Mouse (Mus musculus) limb, embryonic 12.5 days (tissue): ENCODE results near the gene Rab34. TPM values are rescaled to one million over a fixed set of nuclear protein-coding genes. Genes with fewer than 3 reads are reported as not detected.

ENCODE experiments used
- ATAC-seq: fragments of 200-750 bp; cut with Nextera tagmentation; 2 replicates; pipeline ENCODE4 v1.8.0; 2017; ENCODE audit warnings: low read depth, moderate TSS enrichment; ENCODE audit not compliant: insufficient number of reproducible peaks, insufficient read depth, low FRiP score, low TSS enrichment
- H3K27ac ChIP-seq: fragments of 300-500 bp; sonication (generic); 2 replicates; pipeline ENCODE4 v1.5.1; 2016; ENCODE audit warnings: mild to moderate bottlenecking, moderate library complexity
- H3K27me3 ChIP-seq: fragments of 300-500 bp; sonication (generic); 2 replicates; pipeline ENCODE4 v1.6.1; 2016; ENCODE audit warnings: mild to moderate bottlenecking, moderate library complexity
- H3K36me3 ChIP-seq: fragments of 300-500 bp; sonication (generic); 2 replicates; pipeline ENCODE4 v1.6.1; 2016; ENCODE audit warnings: mild to moderate bottlenecking, moderate library complexity
- H3K4me1 ChIP-seq: fragments of 300-500 bp; sonication (generic); replicated peaks from 2 replicates; pipeline ENCODE4 v1.6.1; 2016
- H3K4me2 ChIP-seq: fragments of 300-500 bp; sonication (generic); 2 replicates; pipeline ENCODE4 v1.6.1; 2016; ENCODE audit warnings: mild to moderate bottlenecking, moderate library complexity
- H3K4me3 ChIP-seq: fragments of 300-500 bp; sonication (generic); replicated peaks from 2 replicates; pipeline ENCODE4 v1.5.1; 2016; ENCODE audit warnings: mild to moderate bottlenecking
- H3K9ac ChIP-seq: fragments of 300-500 bp; sonication (generic); replicated peaks from 2 replicates; pipeline ENCODE4 v1.6.1; 2016; ENCODE audit warnings: mild to moderate bottlenecking, moderate library complexity
- H3K9me3 ChIP-seq: fragments of 300-500 bp; sonication (generic); 2 replicates; pipeline ENCODE4 v1.6.1; 2016; ENCODE audit warnings: mild to moderate bottlenecking, moderate library complexity
- WGBS: fragments of 180-500 bp; shearing (Covaris S2); methylation state at CpG from one replicate; pipeline ENCODE4 v1.1.7; 2016; 5-methylcytosine and 5-hydroxymethylcytosine counted together
- polyA plus RNA-seq: library from polyadenylated mRNA; unstranded; fragments of >200 nt; fragmentation: Nextera tagmentation; extraction: Ambion mirVana; gene quantifications from 2 replicates; pipeline ENCODE4 v1.2.1, GENCODE M21; 2016

Rab34 gene
- polyA plus RNA-seq, 1 experiment from 2014 or later: 157 TPM

DNA sequence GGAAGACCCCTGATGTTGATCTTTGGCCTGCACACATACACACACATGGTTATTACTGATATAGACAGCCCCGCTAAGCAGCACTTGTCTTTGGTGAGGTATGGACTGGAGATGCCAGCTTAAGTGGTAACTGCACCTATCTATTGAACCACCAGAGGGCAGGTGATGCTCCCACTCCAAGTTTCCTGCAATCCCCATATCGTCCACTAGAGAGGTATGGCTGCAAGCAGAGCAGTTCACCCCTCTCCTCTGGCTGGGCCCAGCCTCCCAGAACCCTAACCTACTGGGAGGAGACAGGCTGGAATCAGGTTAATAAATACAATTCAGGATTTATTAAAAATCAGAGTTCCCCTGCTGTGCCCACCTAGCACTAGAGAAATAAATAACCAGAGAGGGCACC, 29.1 kb upstream of the Rab34 start:
- H3K9ac ChIP-seq: no peak overlapping the region
- ATAC-seq: no peak
- no peak overlapping the region for H3K4me3 ChIP-seq
- H3K4me1 ChIP-seq: peaks cover 51% of the 10 kb centered on the region
- H3K9me3 ChIP-seq: no peaks in the 10 kb centered on the region
- H3K27me3 ChIP-seq: no peaks in the 10 kb centered on the region
- no peak overlapping the region for H3K27ac ChIP-seq
- no peak overlapping the region for H3K4me2 ChIP-seq
- H3K36me3 ChIP-seq: peaks cover 92% of the 10 kb centered on the region
- 23% methylated on average over 2 of the region's 2 CpGs for WGBS

DNA sequence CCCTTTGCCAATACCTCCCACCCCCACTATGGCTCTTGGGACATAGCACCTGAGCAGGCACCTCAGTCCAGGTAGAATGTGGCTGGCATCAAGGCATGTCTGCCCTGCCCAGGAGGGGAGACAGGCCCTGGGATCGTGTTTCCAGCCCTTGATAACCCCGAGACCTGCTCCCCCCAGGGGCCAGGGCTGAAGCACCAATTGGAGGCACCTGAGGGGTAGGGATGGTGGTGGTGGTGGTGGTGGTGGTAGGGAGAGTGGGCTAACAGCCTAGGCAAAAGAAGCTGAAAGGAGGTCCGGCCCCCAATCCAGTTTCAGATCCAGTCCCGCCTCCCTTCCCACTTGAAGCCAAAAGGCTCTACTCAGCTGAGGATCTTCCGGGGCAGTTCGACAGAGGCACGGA, 28.7 kb upstream of the Rab34 start:
- Histone ChIP-seq H3K4me3 (no peak overlapping the region), H3K36me3 (peaks cover 88% of the 10 kb centered on the region), H3K4me1 (peaks cover 51% of the 10 kb centered on the region), H3K9ac (no peak overlapping the region), H3K27me3 (no peaks in the 10 kb centered on the region), H3K27ac (0 out of 2 replicates have a peak overlapping the region, but pooled peaks have one; percentile 30), H3K4me2 (peak overlapping the region; percentile 19; the same call in 1 of the 2 replicates), H3K9me3 (no peaks in the 10 kb centered on the region)
- ATAC-seq: no peak
- 75% methylated on average over 7 of the region's 7 CpGs for WGBS

DNA sequence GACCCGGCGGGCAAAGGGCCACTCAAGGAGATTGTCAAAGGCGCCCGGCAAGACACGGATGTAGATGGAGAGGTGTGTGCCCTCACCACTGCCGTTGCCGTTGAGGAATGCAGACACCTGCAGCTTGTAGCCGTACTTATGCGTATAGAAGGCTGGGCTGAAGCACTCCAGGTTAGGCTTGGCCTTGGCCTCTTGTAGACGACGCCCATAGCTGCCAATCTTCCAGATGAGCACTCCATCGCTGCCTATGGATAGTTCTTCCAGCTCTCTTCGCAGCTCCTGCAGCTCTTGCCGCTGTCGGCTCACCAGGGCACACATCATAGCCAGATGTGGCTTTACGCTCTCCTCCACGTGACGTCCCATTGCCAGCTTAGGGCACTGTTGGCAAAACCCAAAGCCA, 28.1 kb upstream of the Rab34 start:
- H3K36me3 ChIP-seq: peaks cover 81% of the 10 kb centered on the region
- H3K4me2 ChIP-seq: no peak overlapping the region
- H3K4me1 ChIP-seq: peaks cover 51% of the 10 kb centered on the region
- 87% methylated on average over 18 of the region's 18 CpGs for WGBS
- no peak overlapping the region for H3K27ac ChIP-seq
- no peak overlapping the region for H3K9ac ChIP-seq
- no peaks in the 10 kb centered on the region for H3K27me3 ChIP-seq
- no peak overlapping the region for H3K4me3 ChIP-seq
- no peak for ATAC-seq
- no peaks in the 10 kb centered on the region for H3K9me3 ChIP-seq

DNA sequence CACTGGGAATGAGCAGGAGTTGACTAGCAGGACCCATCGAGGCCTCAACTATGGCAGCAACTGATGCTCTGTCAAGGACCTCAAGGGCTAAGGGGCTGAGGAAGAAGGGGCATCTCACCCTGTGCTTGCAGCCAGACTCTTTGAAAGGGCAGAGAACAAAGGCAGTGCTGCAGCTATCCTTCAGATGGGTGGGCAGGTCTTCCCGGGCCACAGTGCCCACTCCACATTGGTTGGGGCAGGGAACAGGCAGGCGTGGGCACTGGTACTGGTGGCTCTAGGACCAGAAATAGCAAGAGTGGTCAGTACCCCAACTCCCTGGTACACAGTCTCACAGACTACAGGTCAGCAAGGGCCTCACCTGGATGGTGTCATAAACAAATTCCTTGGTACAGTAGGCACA, 27.6 kb upstream of the Rab34 start:
- WGBS: 91% methylated on average over 3 of the region's 3 CpGs
- Histone ChIP-seq H3K4me2 (no peak overlapping the region), H3K4me1 (peaks cover 52% of the 10 kb centered on the region), H3K9ac (0 out of 2 replicates have a peak overlapping the region, but pooled peaks have one; percentile 4), H3K27ac (0 out of 2 replicates have a peak overlapping the region, but pooled peaks have one; percentile 41), H3K9me3 (no peaks in the 10 kb centered on the region), H3K4me3 (no peak overlapping the region), H3K27me3 (no peaks in the 10 kb centered on the region), H3K36me3 (peaks cover 76% of the 10 kb centered on the region)
- no peak for ATAC-seq

- H3K4me1 ChIP-seq: peaks cover 57% of the 10 kb centered on the region
- ATAC-seq: no peak
- H3K4me3 ChIP-seq: 0 out of 2 replicates have a peak overlapping the region, but pooled peaks have one; percentile 3
- no peaks in the 10 kb centered on the region for H3K9me3 ChIP-seq
- H3K27ac ChIP-seq: 0 out of 2 replicates have a peak overlapping the region, but pooled peaks have one; percentile 41
- H3K36me3 ChIP-seq: peaks cover 71% of the 10 kb centered on the region
- H3K4me2 ChIP-seq: 0 out of 2 replicates have a peak overlapping the region, but pooled peaks have one; percentile 90
- peak overlapping the region; percentile 99; the same call in 1 of the 2 replicates for H3K9ac ChIP-seq
- no peaks in the 10 kb centered on the region for H3K27me3 ChIP-seq
- WGBS: 90% methylated on average over 14 of the region's 14 CpGs
Observed at GRCm38 (mm10) chr11:78161169-78161568, 27.1 kb upstream of the Rab34 start.

DNA sequence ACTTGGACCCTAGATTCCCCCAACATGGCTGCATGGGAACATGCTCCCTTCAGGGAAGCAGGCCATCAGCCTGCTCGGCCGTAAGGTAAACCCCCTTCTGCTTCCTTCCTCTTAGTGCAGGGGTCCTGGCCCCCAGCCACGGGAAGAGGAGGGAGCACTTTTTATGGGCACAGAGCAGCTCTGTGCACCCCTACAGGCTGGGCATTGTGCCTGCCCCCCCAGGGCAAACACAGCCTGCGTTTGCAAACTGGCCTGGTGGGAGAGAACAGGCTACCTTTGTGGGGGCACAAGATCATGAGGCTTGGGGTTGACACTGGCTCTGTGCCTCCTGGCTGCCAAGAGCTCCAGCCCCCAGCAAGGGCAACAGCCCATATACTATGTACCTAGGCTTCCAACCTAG, 26.3 kb upstream of the Rab34 start:
- H3K9ac ChIP-seq: peak overlapping the region; percentile 99
- peaks cover 65% of the 10 kb centered on the region for H3K4me1 ChIP-seq
- H3K4me2 ChIP-seq: peak overlapping the region; percentile 90
- peak overlapping the region; percentile 100 for H3K4me3 ChIP-seq
- 53% methylated on average over 4 of the region's 4 CpGs for WGBS
- H3K36me3 ChIP-seq: peaks cover 63% of the 10 kb centered on the region
- H3K9me3 ChIP-seq: no peaks in the 10 kb centered on the region
- peak overlapping the region; percentile 100 for H3K27ac ChIP-seq
- no peaks in the 10 kb centered on the region for H3K27me3 ChIP-seq
- ATAC-seq: no peak

- Histone ChIP-seq H3K9me3 (no peaks in the 10 kb centered on the region), H3K36me3 (peaks cover 59% of the 10 kb centered on the region), H3K27me3 (no peaks in the 10 kb centered on the region), H3K4me2 (peak overlapping the region; percentile 90), H3K9ac (peak overlapping the region; percentile 99), H3K27ac (peak overlapping the region; percentile 100), H3K4me1 (peaks cover 63% of the 10 kb centered on the region), H3K4me3 (peak overlapping the region; percentile 100)
- ATAC-seq: no peak
- 47% methylated on average over 6 of the region's 6 CpGs for WGBS
Observed at GRCm38 (mm10) chr11:78162504-78162903, 25.7 kb upstream of the Rab34 start.

GRCm38 (mm10) chr11:78163045-78163444, 25.2 kb upstream of the Rab34 start:
- Histone ChIP-seq H3K9ac (peak overlapping the region; percentile 99), H3K4me2 (peak overlapping the region; percentile 90), H3K9me3 (no peaks in the 10 kb centered on the region), H3K27ac (peak overlapping the region; percentile 100), H3K36me3 (peaks cover 53% of the 10 kb centered on the region), H3K4me1 (peaks cover 59% of the 10 kb centered on the region), H3K27me3 (no peaks in the 10 kb centered on the region), H3K4me3 (peak overlapping the region; percentile 100)
- no peak for ATAC-seq
- 60% methylated on average over 2 of the region's 2 CpGs for WGBS

DNA sequence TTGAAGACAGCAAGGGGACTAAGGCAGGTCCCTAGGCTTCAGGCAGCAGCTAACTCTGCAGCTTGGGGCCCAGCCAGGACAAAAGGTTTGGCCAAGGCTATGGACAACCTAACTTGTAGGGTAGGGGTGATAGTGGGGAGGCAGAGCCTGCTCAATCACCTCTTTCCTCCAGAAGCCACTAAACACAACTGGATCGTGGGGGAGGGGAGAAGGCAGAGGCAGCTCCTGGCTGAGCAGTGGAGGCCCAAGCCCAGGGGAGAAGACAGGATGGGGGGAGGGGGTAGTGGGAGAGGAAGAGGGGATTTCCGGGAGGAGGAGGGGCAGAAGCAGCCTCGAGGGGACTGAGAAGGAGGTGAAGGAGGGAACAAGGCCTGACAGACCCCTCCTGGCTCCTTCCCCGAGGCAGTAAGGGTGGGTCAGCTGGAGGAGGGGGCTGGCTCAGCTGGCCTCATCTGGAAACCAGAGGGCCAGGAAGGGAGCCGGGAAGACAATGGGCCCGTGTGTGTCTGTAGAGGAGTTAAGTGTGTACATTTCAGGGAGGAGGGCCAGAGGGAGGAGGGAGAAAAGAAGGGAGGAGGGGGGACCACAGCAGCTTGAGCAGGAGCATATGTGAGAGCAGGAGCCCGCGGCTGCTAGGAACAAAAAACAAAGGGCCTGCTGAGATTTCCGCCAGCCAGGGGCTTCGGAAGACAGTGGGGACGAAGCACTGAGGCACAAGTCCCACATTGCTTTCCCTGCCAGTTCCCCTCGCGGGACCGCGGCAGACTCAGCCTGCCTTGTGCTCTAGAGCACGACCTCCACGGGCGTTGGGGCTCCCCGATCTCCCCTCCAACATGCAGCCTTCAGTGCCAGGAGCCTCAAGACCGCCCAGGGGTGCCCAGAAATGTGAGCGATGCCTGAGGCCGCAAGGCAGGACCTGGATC, 24.3 kb upstream of the Rab34 start:
- Histone ChIP-seq H3K4me3 (peak overlapping the region; percentile 100), H3K27me3 (no peaks in the 10 kb centered on the region), H3K27ac (peak overlapping the region; percentile 100), H3K4me1 (peaks cover 55% of the 10 kb centered on the region), H3K9me3 (no peaks in the 10 kb centered on the region), H3K9ac (peak overlapping the region; percentile 99), H3K36me3 (peaks cover 44% of the 10 kb centered on the region), H3K4me2 (peak overlapping the region; percentile 90)
- peak; percentile 79 for ATAC-seq
- WGBS: 0% methylated on average over 22 of the region's 22 CpGs

- H3K27ac ChIP-seq: peak overlapping the region; percentile 100
- peaks cover 38% of the 10 kb centered on the region for H3K36me3 ChIP-seq
- H3K4me3 ChIP-seq: peak overlapping the region; percentile 100
- H3K9ac ChIP-seq: peak overlapping the region; percentile 99
- no peaks in the 10 kb centered on the region for H3K27me3 ChIP-seq
- H3K9me3 ChIP-seq: no peaks in the 10 kb centered on the region
- ATAC-seq: no peak
- peak overlapping the region; percentile 90 for H3K4me2 ChIP-seq
- under 1% methylated on average over 14 of the region's 14 CpGs for WGBS
- H3K4me1 ChIP-seq: peaks cover 53% of the 10 kb centered on the region
Observed at GRCm38 (mm10) chr11:78164604-78164923, 23.7 kb upstream of the Rab34 start.

- Histone ChIP-seq H3K36me3 (peaks cover 32% of the 10 kb centered on the region), H3K9me3 (no peaks in the 10 kb centered on the region), H3K4me2 (peak within 1 kb of the TSS; percentile 90), H3K9ac (peak within 1 kb of the TSS; percentile 99), H3K27me3 (no peaks in the 10 kb centered on the region), H3K4me1 (peaks cover 47% of the 10 kb centered on the region), H3K27ac (peak within 1 kb of the TSS; percentile 100), H3K4me3 (peak within 1 kb of the TSS; percentile 100)
- under 1% methylated on average over 61 of the region's 78 CpGs for WGBS
- ATAC-seq: peak; percentile 64
Observed at GRCm38 (mm10) chr11:78164924-78165760, 23.1 kb upstream of the Rab34 start, which contains the start of gene Traf4. Traf4 (minus strand) TSS chr11:78165589.
